Mouse (Mus musculus) limb, embryonic 13.5 days (tissue): Measurements from ENCODE around the gene Eif3d. TPM values are rescaled to one million over a fixed set of nuclear protein-coding genes. Genes with fewer than 3 reads are reported as not detected.
A peak's percentile ranks its signal among the peaks of the same experiment; 100 is the strongest.

Experiments used
- ATAC-seq: fragments of 200-750 bp; cut with Nextera tagmentation; 2 replicates; pipeline ENCODE4 v1.8.0; 2017; ENCODE audit warnings: low read depth, moderate number of reproducible peaks, moderate TSS enrichment; ENCODE audit not compliant: low FRiP score
- H3K27ac ChIP-seq: fragments of 300-500 bp; sonication (generic); 2 replicates; pipeline ENCODE4 v1.5.1; 2015; ENCODE audit warnings: inconsistent platforms, mild to moderate bottlenecking, moderate library complexity
- H3K27me3 ChIP-seq: fragments of 300-500 bp; sonication (generic); 2 replicates; pipeline ENCODE4 v1.6.1; 2015; ENCODE audit warnings: mild to moderate bottlenecking, inconsistent platforms
- H3K36me3 ChIP-seq: fragments of 300-500 bp; sonication (generic); 2 replicates; pipeline ENCODE4 v1.6.1; 2015; ENCODE audit warnings: inconsistent platforms, mild to moderate bottlenecking, moderate library complexity
- H3K4me1 ChIP-seq: fragments of 300-500 bp; sonication (generic); 2 replicates; pipeline ENCODE4 v1.6.1; 2015; ENCODE audit warnings: inconsistent platforms
- H3K4me2 ChIP-seq: fragments of 300-500 bp; sonication (generic); replicated peaks from 2 replicates; pipeline ENCODE4 v1.6.1; 2015; ENCODE audit warnings: inconsistent platforms, mild to moderate bottlenecking, moderate library complexity
- H3K4me3 ChIP-seq: fragments of 300-500 bp; sonication (generic); 2 replicates; pipeline ENCODE4 v1.5.1; 2015; ENCODE audit warnings: moderate library complexity, mild to moderate bottlenecking, inconsistent platforms
- H3K9ac ChIP-seq: fragments of 300-500 bp; sonication (generic); 2 replicates; pipeline ENCODE4 v1.6.1; 2015; ENCODE audit warnings: mild to moderate bottlenecking, inconsistent platforms
- H3K9me3 ChIP-seq: fragments of 300-500 bp; sonication (generic); 2 replicates; pipeline ENCODE4 v1.6.1; 2016; ENCODE audit warnings: inconsistent platforms
- WGBS: fragments of 180-500 bp; shearing (Covaris S2); methylation state at CpG from one replicate; pipeline ENCODE4 v1.1.7; 2015; 5-methylcytosine and 5-hydroxymethylcytosine counted together
- polyA plus RNA-seq: library from polyadenylated mRNA; unstranded; fragments of >200 nt; fragmentation: Nextera tagmentation; extraction: Ambion mirVana; gene quantifications from 2 replicates; pipeline ENCODE4 v1.2.1, GENCODE M21; 2015

Eif3d gene
- polyA plus RNA-seq, 1 experiment from 2014 or later: 211 TPM

- H3K27ac ChIP-seq: no peak overlapping the region
- no peaks in the 10 kb centered on the region for H3K9me3 ChIP-seq
- no peak overlapping the region for H3K4me3 ChIP-seq
- ATAC-seq: no peak
- no peak overlapping the region for H3K9ac ChIP-seq
- WGBS: 82% methylated on average over 3 of the region's 3 CpGs
- no peak overlapping the region for H3K4me2 ChIP-seq
- H3K36me3 ChIP-seq: peaks cover 38% of the 10 kb centered on the region
- no peaks in the 10 kb centered on the region for H3K27me3 ChIP-seq
- no peaks in the 10 kb centered on the region for H3K4me1 ChIP-seq
Measured at GRCm38 (mm10) chr15:77941563-77941962, 29.1 kb downstream of the Eif3d start.

- H3K36me3 ChIP-seq: peaks cover 17% of the 10 kb centered on the region; the same call in 1 of the 2 replicates
- no peak overlapping the region for H3K9ac ChIP-seq
- H3K27ac ChIP-seq: no peak overlapping the region
- WGBS: 76% methylated on average over 5 of the region's 5 CpGs
- no peak overlapping the region for H3K4me3 ChIP-seq
- peaks cover 5% of the 10 kb centered on the region; the same call in 1 of the 2 replicates for H3K4me1 ChIP-seq
- no peak for ATAC-seq
- H3K9me3 ChIP-seq: no peaks in the 10 kb centered on the region
- no peaks in the 10 kb centered on the region for H3K27me3 ChIP-seq
- no peak overlapping the region for H3K4me2 ChIP-seq
Measured at GRCm38 (mm10) chr15:77938516-77938915, 32.1 kb downstream of the Eif3d start.

GRCm38 (mm10) chr15:77935673-77936375, 34.8 kb downstream of the Eif3d start:
- Histone ChIP-seq H3K4me3 (no peak overlapping the region), H3K27me3 (no peaks in the 10 kb centered on the region), H3K36me3 (no peaks in the 10 kb centered on the region), H3K4me1 (peaks cover 7% of the 10 kb centered on the region; the same call in 1 of the 2 replicates), H3K27ac (no peak overlapping the region), H3K9me3 (no peaks in the 10 kb centered on the region), H3K4me2 (no peak overlapping the region), H3K9ac (no peak overlapping the region)
- ATAC-seq: no peak
- WGBS: 76% methylated on average over 14 of the region's 14 CpGs

- no peaks in the 10 kb centered on the region for H3K9me3 ChIP-seq
- H3K4me3 ChIP-seq: no peak overlapping the region
- ATAC-seq: no peak
- WGBS: 66% methylated on average over 5 of the region's 5 CpGs
- H3K9ac ChIP-seq: no peak overlapping the region
- H3K36me3 ChIP-seq: no peaks in the 10 kb centered on the region
- no peak overlapping the region for H3K27ac ChIP-seq
- H3K27me3 ChIP-seq: no peaks in the 10 kb centered on the region
- H3K4me1 ChIP-seq: peaks cover 9% of the 10 kb centered on the region; the same call in 1 of the 2 replicates
- H3K4me2 ChIP-seq: no peak overlapping the region
Measured at GRCm38 (mm10) chr15:77934968-77935367, 35.6 kb downstream of the Eif3d start.

GRCm38 (mm10) chr15:77934326-77934725, 36.3 kb downstream of the Eif3d start:
- H3K4me1 ChIP-seq: peaks cover 16% of the 10 kb centered on the region; the same call in 1 of the 2 replicates
- H3K9ac ChIP-seq: peak overlapping the region; percentile 40; the same call in 1 of the 2 replicates
- H3K36me3 ChIP-seq: no peaks in the 10 kb centered on the region
- no peak overlapping the region for H3K27ac ChIP-seq
- ATAC-seq: no peak
- H3K9me3 ChIP-seq: no peaks in the 10 kb centered on the region
- H3K4me3 ChIP-seq: no peak overlapping the region
- H3K27me3 ChIP-seq: no peaks in the 10 kb centered on the region
- WGBS: 78% methylated on average over 11 of the region's 11 CpGs
- H3K4me2 ChIP-seq: no peak overlapping the region

GRCm38 (mm10) chr15:77933770-77934169, 36.8 kb downstream of the Eif3d start:
- H3K36me3 ChIP-seq: no peaks in the 10 kb centered on the region
- H3K9ac ChIP-seq: peak overlapping the region; percentile 40; the same call in 1 of the 2 replicates
- no peaks in the 10 kb centered on the region for H3K9me3 ChIP-seq
- H3K27me3 ChIP-seq: no peaks in the 10 kb centered on the region
- WGBS: 1% methylated on average over 14 of the region's 14 CpGs
- peak overlapping the region; percentile 13; the same call in 1 of the 2 replicates for H3K4me3 ChIP-seq
- ATAC-seq: no peak
- H3K27ac ChIP-seq: no peak overlapping the region
- peak overlapping the region; percentile 52 for H3K4me2 ChIP-seq
- H3K4me1 ChIP-seq: peaks cover 16% of the 10 kb centered on the region; the same call in 1 of the 2 replicates

- H3K27me3 ChIP-seq: no peaks in the 10 kb centered on the region
- H3K36me3 ChIP-seq: no peaks in the 10 kb centered on the region
- H3K4me1 ChIP-seq: peaks cover 16% of the 10 kb centered on the region; the same call in 1 of the 2 replicates
Measured at GRCm38 (mm10) chr15:77933222-77933621, 37.4 kb downstream of the Eif3d start.

GRCm38 (mm10) chr15:77931689-77932016, 39.0 kb downstream of the Eif3d start:
- no peak overlapping the region for H3K4me2 ChIP-seq
- H3K27me3 ChIP-seq: no peaks in the 10 kb centered on the region
- no peak overlapping the region for H3K27ac ChIP-seq
- no peak overlapping the region for H3K4me3 ChIP-seq
- H3K9me3 ChIP-seq: no peaks in the 10 kb centered on the region
- H3K36me3 ChIP-seq: peaks cover 7% of the 10 kb centered on the region
- peaks cover 26% of the 10 kb centered on the region for H3K4me1 ChIP-seq
- WGBS: 71% methylated on average over 6 of the region's 6 CpGs
- 0 out of 2 replicates have a peak overlapping the region, but pooled peaks have one; percentile 19 for H3K9ac ChIP-seq
- ATAC-seq: no peak

More at GRCm38 (mm10) chr15:77933222-77933621, 37.4 kb downstream of the Eif3d start:
- 81% methylated on average over 3 of the region's 3 CpGs for WGBS
- no peak for ATAC-seq
- H3K4me2 ChIP-seq: no peak overlapping the region; the same call in 1 of the 2 replicates
- no peaks in the 10 kb centered on the region for H3K9me3 ChIP-seq
- no peak overlapping the region for H3K4me3 ChIP-seq
- no peak overlapping the region for H3K9ac ChIP-seq
- H3K27ac ChIP-seq: no peak overlapping the region

- Histone ChIP-seq H3K4me1 (peaks cover 26% of the 10 kb centered on the region), H3K4me2 (no peak overlapping the region), H3K4me3 (no peak overlapping the region), H3K36me3 (peaks cover 12% of the 10 kb centered on the region), H3K27ac (no peak overlapping the region), H3K27me3 (no peaks in the 10 kb centered on the region), H3K9ac (0 out of 2 replicates have a peak overlapping the region, but pooled peaks have one; percentile 19), H3K9me3 (no peaks in the 10 kb centered on the region)
- 77% methylated on average over 6 of the region's 6 CpGs for WGBS
- ATAC-seq: no peak
Measured at GRCm38 (mm10) chr15:77930986-77931688, 39.5 kb downstream of the Eif3d start.

- Histone ChIP-seq H3K4me3 (peak overlapping the region; percentile 79), H3K4me1 (peaks cover 26% of the 10 kb centered on the region), H3K9ac (peak overlapping the region; percentile 76), H3K9me3 (no peaks in the 10 kb centered on the region), H3K4me2 (peak overlapping the region; percentile 82), H3K27me3 (no peaks in the 10 kb centered on the region), H3K27ac (no peak overlapping the region), H3K36me3 (peaks cover 23% of the 10 kb centered on the region)
- 55% methylated on average over 8 of the region's 8 CpGs for WGBS
- ATAC-seq: no peak
Measured at GRCm38 (mm10) chr15:77929804-77930203, 40.8 kb downstream of the Eif3d start.

- Histone ChIP-seq H3K4me3 (peak within 1 kb of the TSS; percentile 79), H3K9ac (peak within 1 kb of the TSS; percentile 76), H3K9me3 (no peaks in the 10 kb centered on the region), H3K4me1 (peaks cover 24% of the 10 kb centered on the region), H3K36me3 (peaks cover 33% of the 10 kb centered on the region), H3K27me3 (no peaks in the 10 kb centered on the region), H3K27ac (peak within 1 kb of the TSS; percentile 91), H3K4me2 (peak within 1 kb of the TSS; percentile 82)
- ATAC-seq: peak; percentile 95
- under 1% methylated on average over 34 of the region's 34 CpGs for WGBS
Measured at GRCm38 (mm10) chr15:77928673-77929331, 41.8 kb downstream of the Eif3d start, which contains the start of gene Txn2. Txn2 (minus strand) TSS chr15:77929006.

- ATAC-seq: no peak
- H3K27ac ChIP-seq: no peak overlapping the region
- H3K9me3 ChIP-seq: no peaks in the 10 kb centered on the region
- peak overlapping the region; percentile 82 for H3K4me2 ChIP-seq
- H3K4me3 ChIP-seq: peak overlapping the region; percentile 79
- 23% methylated on average over 4 of the region's 4 CpGs for WGBS
- H3K9ac ChIP-seq: peak overlapping the region; percentile 76
- H3K36me3 ChIP-seq: peaks cover 40% of the 10 kb centered on the region
- peaks cover 18% of the 10 kb centered on the region for H3K4me1 ChIP-seq
- no peaks in the 10 kb centered on the region for H3K27me3 ChIP-seq
Measured at GRCm38 (mm10) chr15:77928091-77928490, 42.5 kb downstream of the Eif3d start.
